Mouse (Mus musculus) activated CD4-positive, CD25-positive, alpha-beta regulatory T cell (primary cell): Measurements from ENCODE around the gene Gm42674. TPM values are rescaled to one million over a fixed set of nuclear protein-coding genes. Genes with fewer than 3 reads are reported as not detected.

Experiments
- polyA plus RNA-seq, 2 experiments: library from polyadenylated mRNA; unstranded; fragments of 100-300 nt; shearing (Covaris generic); gene quantifications; one replicate each; pipeline ENCODE4 v1.2.1; 2017

The Gm42674 gene
- polyA plus RNA-seq = not detected

DNA sequence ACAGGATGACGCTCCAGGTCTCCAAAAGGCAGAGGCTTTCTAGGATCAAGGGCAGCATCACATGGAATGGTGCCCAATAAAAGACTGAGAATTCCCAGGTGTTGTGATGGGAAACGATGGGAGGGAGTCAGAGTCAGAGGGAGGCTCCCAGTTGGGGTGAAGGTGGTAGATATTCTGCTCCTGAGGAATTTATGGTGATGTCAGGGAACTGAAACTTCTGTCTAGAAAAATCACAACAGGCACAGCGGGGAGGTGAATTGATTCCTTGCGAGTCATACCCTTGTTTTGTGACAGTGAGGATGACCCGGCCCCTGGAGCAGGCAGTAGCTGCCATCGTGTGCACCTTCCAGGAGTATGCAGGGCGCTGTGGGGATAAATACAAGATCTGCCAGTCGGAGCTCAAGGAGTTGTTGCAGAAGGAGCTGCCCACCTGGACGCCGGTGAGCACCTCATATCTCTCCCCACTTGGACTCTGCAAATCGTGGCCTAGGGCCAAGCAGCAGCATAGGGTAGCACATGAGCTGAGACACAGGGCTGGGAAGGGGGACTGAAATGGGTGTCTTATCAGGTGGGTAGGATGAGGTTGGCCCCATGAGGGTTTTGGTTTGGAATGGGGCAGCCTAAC is at the start of gene Gm42674:
Gene Gm42674 (plus strand): TSS at position 419 of the 625 bp plus-strand sequence.

DNA sequence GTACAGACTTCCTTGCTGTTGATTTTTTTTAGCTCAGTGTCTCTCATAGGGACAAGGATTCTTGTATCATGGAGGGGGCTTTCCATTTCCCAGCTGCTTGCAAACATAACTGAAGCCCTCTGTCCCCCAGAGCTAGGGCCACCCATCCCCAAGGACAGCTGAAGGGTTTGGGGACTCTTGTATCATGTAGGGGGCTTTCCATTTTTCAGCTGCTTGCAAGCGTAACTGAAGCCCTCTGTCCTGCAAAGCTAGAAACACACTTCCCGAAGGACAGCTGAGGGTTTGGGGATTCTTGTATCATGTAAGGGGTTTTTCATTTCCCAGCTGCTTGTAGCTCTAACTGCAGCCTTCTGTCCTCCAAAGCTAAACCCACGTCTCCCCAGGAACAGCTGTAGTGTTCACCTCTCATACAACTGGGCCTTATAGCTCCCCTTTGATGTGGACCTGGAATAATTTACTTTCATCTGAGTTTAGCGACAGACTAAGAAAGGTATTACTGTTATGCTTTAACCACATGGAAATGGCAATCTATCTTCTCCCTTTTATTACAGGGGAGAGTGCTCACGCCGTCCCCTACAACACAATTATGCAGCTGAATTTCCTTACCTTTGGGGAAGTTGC is 41.6 kb upstream of the Gm42674 start, which contains the start of gene S100a3:
Gene S100a3 (plus strand): TSS at position 571 of the 621 bp plus-strand sequence.

DNA sequence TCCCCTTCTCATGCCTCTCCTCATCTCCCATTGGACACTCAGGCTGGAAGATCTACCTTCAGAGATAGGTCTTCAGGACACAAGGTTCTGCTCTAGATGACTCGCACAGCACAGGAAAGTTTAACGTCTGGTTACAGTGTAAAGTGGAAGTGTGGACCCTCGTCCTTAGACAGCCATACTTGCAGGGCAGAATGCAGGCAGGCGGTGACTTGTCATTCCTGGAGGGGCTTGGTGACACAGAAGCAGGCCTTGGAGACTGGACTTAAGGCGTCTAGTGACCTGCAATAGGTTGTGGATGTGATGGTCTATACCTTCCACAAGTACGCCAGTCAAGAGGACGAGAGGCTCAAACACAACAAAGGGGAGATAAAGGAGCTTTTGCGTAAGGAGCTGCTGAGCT is 11.8 kb upstream of the Gm42674 start, which contains the start of gene S100a2:
Gene S100a2 (plus strand): TSS at position 301 of the 400 bp plus-strand sequence.

DNA sequence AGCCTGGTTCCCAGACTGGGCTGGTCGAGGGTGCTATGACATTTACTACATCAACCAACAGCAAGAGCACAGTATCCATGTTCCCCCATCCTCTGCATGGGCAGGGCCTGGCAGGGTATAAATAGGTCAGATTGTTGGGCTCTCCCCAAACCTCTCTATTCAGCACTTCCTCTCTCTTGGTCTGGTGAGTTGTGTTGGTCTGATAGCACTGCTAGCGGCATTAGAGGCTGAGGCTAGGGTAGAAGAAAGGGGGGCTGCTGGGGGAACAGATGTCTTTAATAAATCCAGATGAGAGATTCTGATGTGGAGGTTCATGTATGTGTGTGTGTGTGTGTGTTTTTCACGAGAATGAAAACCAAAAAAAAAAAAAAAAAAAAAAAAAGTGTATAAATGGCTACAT is 1.9 kb downstream of the Gm42674 start, which contains the start of gene S100a4:
Gene S100a4 (plus strand): TSS at position 149 of the 400 bp plus-strand sequence.

DNA sequence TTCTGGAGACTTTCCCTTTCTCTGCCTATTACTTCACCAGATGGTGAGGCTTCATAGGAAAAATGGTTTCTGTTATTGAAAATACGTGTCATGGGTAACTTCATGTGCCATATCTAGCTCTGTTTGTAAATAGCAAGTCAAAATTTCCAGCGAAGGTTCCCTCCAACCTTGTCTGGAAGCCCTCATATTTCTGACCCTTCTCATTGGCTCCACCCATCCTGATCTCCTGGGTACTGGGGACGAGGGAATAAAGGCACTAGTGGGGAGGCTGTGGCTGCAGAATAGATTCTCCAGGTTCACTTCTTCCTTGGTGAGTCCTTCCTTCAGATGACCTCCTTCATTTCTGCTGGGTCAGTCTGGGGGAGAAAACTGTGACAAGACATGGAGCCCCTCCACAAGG is 6.5 kb downstream of the Gm42674 start, which contains the start of gene S100a5:
Gene S100a5 (plus strand): TSS at position 301 of the 400 bp plus-strand sequence.

DNA sequence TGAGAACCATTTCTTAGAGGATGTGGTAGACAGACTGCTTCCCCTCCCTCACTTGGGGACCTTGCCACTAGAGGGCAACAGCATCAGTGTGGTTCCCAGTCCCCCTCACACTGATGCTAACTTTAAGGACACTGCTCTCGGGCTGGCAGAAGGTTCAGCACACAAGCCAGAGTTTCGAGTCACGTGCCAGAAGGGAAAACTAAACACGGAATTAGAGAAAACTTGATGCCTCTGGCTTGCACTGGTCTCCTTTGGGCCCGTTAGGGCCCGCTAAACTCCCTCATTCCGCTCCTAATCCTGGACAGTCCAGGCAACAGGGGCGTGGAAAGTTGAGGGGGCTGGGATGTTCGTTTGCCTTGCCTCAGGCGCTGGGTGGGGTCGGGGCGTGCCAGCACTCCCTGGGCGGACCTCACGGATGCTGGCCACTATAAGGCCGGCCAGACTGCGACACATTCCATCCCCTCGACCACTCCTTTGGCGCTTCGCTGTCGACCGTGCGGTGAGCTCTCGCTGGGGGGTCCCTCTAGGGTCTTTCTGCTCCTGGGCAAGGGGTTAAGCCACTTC is 11.1 kb downstream of the Gm42674 start, which contains the start of gene S100a6:
Gene S100a6 (plus strand): TSS at position 155 of the 564 bp plus-strand sequence.

DNA sequence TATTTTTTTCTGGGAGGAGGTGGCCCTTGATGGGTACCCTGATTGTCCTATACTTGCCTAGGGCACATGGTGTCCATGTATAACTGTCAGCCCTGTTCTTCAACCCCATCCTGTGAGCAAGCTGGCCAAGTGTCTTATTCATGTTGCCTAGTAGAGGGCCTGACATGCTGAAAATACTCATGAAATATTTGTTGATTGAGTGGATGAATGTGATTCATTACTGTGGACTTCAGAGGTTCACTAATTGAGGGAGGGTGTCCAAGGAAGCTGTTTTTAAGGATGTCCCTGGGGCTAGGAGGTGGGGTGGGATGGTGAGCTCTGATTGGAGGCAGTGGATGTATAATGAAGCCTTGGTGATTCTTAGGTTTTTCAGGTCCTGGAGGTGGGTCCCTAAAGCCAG is 52.0 kb downstream of the Gm42674 start, which contains the start of gene S100a7a:
Gene S100a7a (plus strand): TSS at position 301 of the 400 bp plus-strand sequence.

Other genes starting within 250 kb of the Gm42674 start
- gene Slc27a3, start 212.0 kb upstream of the Gm42674 start, polyA plus RNA-seq = under 1 TPM in 1 of 2 experiments, not detected in 1; 0.64 TPM
- gene Ints3, start 168.3 kb upstream of the Gm42674 start, polyA plus RNA-seq = 10 to 100 TPM; 18.3 to 32.8 TPM
- gene Npr1, start 136.0 kb upstream of the Gm42674 start, polyA plus RNA-seq = under 1 TPM in 1 of 2 experiments, not detected in 1; 0.43 TPM
- gene Ilf2, start 125.8 kb upstream of the Gm42674 start, polyA plus RNA-seq = 10 to 100 TPM; 74.7 to 96.6 TPM
- 10 to 100 TPM; 96.3 to 96.9 TPM for gene Snapin, start 110.9 kb upstream of the Gm42674 start, polyA plus RNA-seq
- gene Chtop, start 92.4 kb upstream of the Gm42674 start, polyA plus RNA-seq = 100 to 1,000 TPM; 147 to 160 TPM
- 1 to 10 TPM; 4.4 to 6.8 TPM for gene S100a1, start 87.5 kb upstream of the Gm42674 start, polyA plus RNA-seq
- 100 to 1,000 TPM; 192 to 245 TPM for gene S100a13, start 87.5 kb upstream of the Gm42674 start, polyA plus RNA-seq
- under 1 TPM in 1 of 2 experiments, not detected in 1; 0.68 TPM for gene S100a14, start 75.0 kb upstream of the Gm42674 start, polyA plus RNA-seq
- gene S100a16, start 64.7 kb upstream of the Gm42674 start, polyA plus RNA-seq = not detected
- gene S100a3, start 41.3 kb upstream of the Gm42674 start, polyA plus RNA-seq = 1 to 10 TPM; 2.0 to 2.8 TPM
- 1 to 10 TPM in 1 of 2 experiments, under 1 TPM in 1; 0.63 to 1.9 TPM for gene S100a2, start 11.7 kb upstream of the Gm42674 start, polyA plus RNA-seq
- gene S100a4, start 1.9 kb downstream of the Gm42674 start, polyA plus RNA-seq = 100 to 1,000 TPM in 1 of 2 experiments, 10 to 100 TPM in 1; 94.8 to 925 TPM
- gene S100a5, start 6.6 kb downstream of the Gm42674 start, polyA plus RNA-seq = not detected
- gene S100a6, start 11.0 kb downstream of the Gm42674 start, polyA plus RNA-seq = 1,000 to 10,000 TPM in 1 of 2 experiments, 100 to 1,000 TPM in 1; 298 to 1,210 TPM
- gene S100a7a, start 52.1 kb downstream of the Gm42674 start, polyA plus RNA-seq = not detected
- gene S100a8, start 67.1 kb downstream of the Gm42674 start, polyA plus RNA-seq = under 1 TPM in 1 of 2 experiments, not detected in 1; 0.88 TPM
- under 1 TPM in 1 of 2 experiments, not detected in 1; 0.33 TPM for gene S100a9, start 93.8 kb downstream of the Gm42674 start, polyA plus RNA-seq
- gene Pglyrp4, start 125.0 kb downstream of the Gm42674 start, polyA plus RNA-seq = not detected
- gene Gm5849, start 176.0 kb downstream of the Gm42674 start, polyA plus RNA-seq = not detected